Mouse (Mus musculus) naive thymus-derived CD4-positive, alpha-beta T cell, adult 2 months (primary cell): ENCODE data around the gene Eif3k.

ENCODE experiments used
- DNase-seq: peaks from one replicate; pipeline ENCODE4 v3.0.0-alpha.2; 2011; ENCODE audit warnings: low read depth

Gene Eif3k

DNA sequence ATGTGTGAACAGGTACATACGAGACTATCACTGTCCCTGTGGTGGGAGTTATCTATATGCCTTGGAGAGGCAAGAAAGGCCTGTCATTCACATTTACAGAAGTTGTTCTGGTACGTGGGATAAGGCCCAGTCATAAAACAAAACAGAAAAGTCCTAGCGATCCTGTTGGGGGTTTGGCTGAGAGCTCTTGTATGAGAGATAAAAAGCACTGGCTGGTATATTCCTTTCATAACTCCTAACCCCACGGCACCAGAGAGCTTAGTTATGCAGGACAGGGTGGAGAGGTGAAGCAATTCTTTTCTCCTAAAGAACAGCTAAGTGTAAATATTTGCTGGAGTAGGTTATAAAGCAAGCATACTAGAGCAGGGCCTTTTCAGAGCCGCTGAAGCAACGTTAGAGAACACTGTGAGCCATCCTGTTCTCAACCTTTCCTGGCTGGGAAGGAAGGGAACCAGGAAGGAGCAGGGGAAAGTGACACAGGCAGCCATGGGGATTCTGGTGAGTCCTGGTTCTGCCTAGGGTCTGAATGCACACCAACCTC, 22.1 kb downstream of the Eif3k start:
- DNase-seq = no peak

DNA sequence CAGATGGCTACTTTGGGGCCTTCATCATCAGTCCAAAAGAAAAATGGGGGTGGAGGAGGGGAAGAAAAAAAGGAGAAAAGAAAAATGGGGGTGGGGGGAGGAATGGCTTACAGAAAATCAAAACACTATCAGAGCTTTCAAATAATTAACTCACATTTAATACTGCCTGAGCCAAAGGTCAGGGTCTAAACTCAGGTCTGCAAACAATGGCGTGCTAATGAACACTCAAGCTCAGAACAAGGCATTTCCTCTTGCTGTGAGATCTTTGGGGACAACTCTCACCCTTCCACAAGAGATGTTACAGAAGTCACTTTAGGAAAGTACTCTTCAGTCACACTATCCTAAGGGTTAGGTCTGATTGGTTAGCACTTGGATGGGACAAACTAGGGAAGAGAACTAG, 22.9 kb downstream of the Eif3k start:
- DNase-seq = no peak

DNA sequence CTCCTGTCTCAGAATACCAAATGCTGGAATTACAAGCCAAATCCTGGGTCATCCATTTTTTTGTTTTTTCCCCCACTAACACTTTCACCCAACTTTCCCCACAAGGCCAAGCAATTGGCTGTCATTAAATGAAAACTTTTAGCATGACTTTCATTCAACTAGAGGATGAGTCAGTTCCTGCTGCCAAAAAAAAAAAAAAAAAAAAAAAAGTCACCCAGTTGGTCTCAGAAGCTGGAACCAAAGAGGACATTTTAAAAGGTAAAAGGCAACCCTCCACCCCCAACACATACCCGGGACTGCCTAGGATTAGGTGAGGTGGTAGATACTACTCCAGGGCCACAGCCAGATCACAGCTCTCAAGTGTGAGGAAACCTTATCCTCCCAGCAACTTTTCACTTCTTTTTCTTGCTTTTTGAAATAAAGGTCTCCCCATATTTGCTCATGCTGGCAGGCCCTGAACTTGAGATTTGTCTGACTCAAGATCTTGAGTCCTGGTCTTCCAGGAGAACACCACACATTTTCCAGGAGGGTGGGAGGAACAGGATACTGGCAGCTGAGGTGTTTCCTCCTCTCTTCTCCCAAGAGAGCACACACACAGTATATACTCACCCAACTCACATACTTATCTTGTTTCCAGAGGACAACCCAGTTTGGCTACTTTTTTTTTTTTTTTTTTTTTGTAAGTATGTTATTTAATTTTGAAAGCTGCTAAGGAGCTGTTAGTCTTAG, 23.5 kb downstream of the Eif3k start:
- DNase-seq = no peak

DNA sequence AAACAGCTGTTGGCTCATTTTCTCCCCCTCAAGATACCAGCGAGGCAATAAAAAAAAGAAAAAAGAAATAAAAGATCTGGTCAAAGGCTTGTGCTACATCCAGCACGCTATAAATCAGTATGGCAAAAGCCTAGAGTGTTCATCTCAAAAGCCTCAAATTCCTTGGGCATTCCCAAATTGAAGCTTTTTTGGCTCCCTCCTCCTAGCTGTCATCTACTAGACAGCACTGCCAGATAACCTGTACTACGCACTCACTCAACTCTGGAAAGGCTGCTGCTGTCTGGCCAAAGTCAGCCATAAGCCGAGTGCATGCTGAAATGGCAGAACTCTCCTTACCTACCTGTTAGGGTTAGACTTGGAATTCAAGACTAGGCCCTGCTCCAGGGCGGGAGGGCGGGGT, 24.4 kb downstream of the Eif3k start:
- no peak for DNase-seq

DNA sequence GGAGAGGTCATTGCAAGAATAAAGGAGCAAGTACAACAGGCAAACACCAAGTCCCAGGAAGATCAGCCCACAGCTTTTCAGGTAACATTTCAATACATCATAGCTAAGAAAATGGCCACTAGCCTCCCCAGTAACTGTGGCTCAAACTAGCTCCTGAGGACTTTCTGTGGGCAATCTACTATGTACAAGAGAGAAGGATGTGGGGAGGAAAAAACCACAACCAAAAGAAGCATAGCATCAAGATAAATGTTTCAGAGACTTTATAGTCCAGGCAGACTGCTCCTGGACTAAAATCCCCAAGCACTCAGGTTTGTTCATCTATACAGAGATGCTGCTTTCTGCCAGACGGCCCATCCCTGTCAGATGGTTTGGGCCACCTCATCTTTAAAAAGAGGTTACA, 25.4 kb downstream of the Eif3k start:
- DNase-seq = peak; percentile 50

DNA sequence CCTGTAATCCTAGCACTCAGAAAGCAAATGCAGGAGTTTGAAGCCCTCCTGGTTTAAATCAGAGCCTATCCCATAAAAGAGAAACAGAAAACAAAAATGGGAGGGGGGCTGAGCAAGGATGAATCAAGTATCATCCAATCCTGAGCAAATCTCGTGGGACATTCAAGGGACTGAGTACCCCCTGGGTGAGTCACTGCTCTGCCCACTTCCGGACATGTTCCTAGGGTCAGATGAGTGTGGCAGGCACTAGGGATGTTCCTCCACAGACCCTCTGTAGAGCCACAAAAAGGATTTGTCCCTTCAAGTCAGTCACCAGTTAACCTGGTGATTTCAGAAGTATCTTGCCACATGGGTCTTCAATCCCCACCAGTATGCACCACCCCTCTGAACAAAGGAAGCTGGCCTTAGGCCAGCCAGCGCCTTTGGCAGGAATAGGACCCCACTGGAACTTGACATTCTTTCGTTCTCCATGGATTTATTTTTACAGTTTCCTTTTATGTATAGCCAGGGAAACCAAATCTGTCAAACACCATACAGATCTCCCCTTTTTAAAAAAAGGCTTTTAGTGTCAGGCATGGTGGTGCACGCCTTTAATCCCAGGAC, 26.3 kb downstream of the Eif3k start:
- no peak for DNase-seq

DNA sequence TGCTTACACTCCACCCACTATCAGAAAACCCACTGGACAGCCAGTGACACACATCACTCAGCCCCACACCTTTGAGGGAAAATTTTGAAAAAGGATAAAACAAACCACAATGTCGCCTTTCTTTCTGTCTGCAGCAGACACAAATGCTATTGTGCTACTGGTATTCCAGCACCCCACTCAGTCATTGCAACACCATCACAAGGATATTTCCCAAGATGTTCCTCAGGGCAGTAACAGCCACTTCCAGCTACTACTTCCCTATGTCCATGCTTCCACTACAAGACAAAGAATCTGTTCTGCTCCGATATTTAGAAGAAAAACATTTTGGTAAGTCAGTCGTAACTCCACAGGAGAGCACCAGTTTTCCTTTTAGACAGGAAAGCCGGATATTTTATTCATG, 26.9 kb downstream of the Eif3k start:
- no peak for DNase-seq

DNA sequence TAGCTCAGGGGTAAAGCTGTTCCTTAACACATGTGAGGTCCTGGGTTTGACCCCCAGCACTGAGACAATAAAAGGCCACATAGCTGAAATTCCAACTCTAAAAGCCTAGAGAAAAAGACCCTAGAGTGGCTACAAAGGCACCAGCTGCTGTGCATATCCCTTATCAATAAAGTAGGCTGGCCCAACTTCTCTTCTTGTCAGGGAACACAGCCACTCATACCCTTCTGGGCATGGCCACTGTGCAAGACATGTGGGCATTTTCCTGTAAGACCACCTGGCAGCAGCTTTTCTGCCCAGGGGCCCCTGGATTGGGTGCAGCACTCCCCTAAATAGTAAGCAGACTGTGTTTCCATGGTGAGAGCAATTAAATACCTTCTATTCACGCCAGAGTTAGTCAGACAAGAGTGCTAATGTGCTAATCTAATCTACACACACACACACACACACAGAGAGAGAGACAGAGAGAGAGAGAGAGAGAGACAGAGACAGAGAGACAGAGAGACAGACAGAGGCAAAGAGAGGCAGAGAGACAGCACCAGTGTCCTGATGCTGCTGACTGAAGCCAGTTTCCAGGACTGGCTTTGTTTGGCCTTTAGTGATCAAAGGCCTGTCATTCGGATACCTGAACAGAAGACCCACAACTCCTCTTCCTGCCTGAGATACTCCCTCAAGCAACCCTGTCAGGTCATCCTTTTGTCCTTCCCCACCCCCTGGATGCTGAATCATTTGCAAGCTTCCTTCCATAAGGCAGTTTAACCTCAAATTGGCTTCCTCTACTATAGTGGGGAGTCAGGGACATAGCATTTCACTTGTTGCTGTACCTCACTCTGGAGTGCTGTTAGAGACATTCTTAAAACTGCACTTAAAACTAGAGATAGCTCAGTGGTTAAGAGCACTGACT, 27.9 kb downstream of the Eif3k start:
- DNase-seq = no peak

DNA sequence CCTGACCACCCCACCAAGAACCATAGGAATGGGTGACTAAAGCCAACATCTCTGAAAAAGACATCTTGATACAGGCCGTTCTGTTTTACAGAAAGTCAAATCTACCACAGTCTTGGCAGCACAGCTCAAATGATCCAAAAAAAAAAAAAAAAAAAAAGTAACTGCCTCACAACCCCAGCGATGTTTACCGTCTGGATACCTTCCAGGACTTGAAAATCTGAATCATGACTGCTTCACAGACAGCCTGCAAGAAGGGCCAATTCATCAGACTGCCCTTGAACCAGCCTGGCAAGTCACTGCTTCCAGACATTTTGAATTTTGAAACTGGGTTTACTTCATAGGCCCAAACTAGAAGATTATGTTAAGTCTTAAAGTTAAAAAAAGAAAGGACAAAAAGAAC, 28.9 kb downstream of the Eif3k start:
- no peak for DNase-seq

DNA sequence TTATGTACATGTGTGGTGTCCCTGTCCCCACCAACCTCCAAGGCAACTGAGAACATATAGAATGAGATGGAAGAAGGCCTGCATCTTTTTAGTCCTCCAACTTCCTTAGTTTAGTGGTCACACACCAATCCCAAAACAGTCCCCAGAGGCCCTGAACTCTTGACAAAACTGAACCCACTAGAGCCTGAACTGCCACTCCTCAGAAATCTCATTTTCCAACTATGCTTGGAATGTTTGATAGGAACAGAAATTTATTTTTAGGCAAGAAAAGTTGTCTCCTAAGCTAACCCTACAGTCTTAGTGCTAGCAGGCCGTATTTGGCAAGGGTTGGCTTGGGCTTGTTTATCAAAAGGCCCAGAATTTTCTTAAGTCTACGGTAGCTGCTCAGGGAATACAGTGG, 29.9 kb downstream of the Eif3k start:
- no peak for DNase-seq

DNA sequence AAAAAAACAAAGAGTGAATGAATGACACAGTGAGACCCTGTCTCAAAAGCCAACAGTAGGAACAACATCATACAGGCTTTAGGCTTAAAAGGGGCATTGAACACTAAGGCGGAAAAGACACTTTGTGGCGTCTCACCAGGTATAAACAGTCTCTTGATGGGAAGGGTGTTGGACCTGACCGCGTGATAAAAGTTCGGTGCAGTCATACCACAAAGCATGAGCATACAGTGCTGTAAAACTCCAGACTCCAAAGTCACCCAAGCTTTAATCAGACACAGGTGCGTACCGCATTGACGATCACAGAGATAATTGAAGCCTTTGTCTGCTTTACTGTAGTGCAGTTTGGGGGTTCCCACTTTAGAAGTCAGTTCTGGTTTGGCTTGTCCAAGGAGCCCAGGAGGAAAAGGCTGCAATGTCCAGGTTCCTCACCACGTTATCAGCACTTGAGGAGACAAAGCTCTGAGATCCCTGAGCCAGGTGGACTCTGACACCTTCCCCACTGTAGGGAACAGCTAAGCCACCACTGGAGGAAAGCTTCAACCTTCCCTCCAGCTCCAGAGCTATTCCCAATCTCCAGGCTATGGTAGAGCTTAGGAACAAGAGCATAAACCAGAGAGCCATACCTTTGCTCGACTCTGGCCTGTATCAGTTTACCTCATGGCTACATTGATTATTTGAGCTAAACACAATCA, 31.2 kb downstream of the Eif3k start:
- no peak for DNase-seq

DNA sequence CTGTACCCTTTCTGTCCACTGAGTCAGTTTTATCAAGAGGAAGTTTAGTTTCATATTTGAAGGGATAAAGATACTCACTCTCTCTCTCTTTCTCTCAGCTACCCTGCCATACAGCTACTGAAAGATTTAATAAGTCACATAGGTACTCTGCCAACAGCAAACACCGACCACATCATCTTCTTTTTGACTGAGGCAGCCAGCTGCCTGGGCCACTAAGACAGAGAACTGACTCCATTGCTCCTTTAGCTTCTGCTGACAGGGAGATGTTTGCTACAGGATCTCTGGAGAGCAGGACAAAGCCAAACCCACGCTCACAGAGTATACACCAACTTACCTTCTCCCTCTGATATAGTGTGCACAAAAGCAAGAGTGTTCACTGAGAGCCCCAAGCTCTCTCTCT, 32.4 kb downstream of the Eif3k start:
- no peak for DNase-seq

DNA sequence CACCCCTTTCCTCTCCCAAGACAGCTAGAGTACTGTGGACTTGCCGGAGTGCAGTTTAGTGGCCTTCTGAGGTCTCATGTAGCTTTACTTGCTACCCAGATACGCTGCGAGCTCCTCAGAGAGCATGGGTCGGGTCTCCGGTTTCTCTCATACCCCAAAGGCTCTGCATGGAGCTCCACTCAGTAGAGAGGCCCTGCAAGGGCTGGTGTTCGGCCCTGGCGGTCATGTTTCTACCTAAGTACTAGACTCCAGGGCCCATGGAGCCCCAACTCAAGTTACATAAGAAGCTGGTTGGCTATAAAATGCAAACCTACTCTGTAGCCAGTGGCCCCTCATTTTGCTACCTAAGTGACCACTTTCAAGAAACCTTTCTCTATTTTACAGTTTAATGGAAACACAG, 32.9 kb downstream of the Eif3k start:
- no peak for DNase-seq

DNA sequence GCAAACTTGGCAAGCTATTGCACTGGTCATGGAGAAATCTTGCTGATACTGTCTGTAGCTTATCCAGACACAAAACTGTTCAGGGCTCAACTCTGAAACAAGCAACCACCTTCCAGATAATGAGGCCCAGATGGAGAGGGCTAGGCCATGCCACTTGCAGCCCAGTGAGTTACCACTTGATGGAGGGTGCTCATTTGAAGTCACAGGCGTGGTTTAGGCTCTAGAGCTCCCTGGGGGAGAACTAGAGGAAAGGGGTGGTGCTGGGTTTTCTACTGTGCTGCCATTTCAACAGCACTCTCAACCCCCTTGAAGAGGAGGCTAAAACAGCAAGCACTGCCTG, 35.4 kb downstream of the Eif3k start:
- DNase-seq = no peak

DNA sequence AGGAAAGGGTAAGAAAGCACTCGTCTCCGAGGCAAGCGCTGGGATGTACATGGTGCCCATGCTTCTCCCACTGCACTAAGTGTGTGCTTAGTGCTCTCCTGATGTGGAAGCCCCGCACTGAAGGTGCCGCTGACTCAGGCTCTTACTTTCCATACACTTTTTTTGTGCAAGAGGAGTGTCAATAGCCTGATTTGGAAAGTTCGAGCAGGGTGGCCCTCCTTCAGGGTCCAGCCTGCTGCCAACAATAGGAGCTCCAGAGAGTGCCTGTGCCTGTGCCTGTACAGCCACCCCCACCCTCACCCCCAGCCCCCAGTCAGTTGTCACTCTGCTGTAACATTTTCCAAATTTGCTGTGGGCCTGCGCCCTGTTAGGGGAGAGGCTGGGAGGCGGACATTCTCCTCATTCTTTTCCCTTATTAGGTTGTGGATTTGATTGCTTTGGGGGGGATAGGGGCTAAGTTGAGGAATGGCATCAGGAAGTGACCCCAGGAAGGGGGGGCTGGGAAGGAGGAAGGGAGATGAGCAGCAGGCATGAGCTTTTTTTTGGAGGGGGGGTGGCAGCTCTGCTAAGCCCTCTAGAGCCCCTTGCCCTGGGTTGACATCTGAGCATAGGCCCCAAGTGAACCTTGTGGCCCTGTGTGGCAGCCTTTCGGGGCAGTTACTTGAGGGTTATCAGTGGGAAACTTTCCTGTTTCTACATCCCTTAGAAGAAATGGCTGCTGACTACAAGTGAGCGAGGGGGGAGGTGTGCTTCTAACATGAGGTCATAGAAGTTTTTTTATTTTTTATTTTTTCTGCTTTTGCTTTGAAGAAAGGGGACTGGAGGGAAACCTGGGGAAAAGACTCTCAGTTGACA, 36.0 kb downstream of the Eif3k start:
- DNase-seq = no peak

DNA sequence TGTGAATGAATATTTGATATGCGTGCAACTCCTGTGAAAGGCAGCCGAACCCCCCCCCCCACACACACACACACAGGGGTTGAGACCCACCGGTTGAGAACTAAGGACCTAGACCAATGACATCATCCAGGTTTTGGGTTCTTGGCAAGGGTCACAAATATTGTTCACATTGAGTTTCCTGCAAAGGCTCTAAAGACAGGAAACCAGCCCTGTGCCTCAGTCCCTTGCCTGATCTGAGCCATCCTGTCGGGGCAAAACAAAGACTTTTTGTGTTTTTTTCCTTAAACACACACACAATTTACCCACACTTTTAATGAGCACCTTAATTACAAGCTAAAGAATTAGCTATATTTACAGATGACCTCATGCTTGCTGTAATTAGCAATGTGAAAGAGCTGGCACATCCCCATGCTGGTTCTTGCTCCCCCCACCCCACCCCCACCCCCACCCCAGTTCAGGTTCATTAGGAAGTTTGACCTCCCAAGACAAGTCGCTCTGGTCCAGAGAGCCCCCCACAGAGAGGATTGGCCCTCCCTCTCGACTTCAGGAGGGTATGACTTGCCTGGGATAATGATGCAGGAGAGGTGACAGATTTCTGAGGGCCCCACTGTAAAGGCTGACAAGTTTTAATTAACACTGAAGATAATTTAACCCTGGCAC, 36.8 kb downstream of the Eif3k start:
- DNase-seq = peak; percentile 54

DNA sequence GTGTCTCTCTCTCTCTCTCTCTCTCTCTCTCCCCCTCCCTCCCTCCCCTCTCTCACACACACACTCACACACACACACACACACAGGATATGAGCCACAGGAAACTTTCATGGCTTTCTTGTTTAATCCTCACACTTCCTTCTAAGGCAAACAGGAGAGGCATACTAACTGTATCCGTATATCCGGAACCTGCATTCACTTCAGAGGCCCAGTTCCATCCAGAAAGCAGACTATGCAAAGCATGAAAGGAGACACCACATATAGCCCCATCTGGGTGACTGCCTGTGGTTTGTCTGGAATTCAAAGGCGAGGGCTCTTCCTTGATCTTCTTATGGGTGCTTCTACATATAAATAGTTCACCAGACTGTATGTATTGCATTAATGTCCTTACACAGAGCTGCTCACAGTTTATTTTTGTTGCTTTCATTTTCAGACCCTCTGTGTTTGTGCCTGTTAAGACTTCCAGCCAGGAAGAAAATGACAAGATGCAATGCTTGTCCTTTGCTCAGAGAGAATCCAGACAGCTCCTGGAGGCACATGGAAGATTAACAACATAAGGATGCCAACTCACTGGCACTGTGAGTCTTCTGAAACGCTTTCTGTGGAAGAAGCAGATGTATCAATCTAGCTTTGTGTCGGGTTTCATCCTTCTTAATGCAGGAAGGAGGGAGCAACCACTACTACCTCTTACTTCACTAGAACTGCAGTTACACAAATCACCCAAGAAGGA, 38.0 kb downstream of the Eif3k start:
- DNase-seq = peak; percentile 66

DNA sequence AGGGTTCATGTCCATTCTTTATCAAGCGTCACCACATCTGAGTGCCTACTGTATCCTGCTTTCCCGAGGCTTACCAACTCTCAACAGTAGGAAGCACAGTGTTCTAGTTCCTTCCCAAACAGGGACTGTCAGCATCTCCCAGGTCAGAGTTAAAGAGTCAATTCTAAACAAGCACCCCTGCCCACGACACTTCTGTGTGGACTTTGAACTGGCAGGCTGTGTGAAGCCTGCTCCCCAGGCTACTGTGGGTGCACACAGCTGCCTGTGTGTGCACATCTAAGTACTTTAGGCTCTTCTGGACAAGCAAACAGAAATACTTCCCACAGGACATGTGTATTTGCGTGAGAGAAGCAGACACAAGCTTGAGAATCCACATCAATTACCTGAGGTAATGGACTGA, 40.1 kb downstream of the Eif3k start:
- DNase-seq = no peak

DNA sequence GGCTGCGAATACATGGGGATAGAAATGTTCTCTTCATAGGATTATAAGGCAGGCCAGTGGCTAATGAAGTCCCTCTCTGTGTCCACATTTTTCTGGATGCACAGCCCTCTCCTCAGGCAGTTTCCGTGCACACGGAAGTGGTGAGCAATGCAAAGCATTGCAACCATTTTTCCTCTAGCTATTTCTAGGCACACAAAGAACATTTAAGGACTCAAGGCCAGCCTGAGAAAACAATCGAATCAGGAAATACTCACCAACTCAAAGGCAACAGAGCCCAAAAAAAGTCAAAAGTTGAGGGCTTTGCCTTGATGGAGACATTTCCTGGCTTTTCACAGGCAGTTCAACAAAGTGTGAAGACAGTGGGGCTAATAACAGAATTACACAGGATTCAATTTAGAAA, 40.5 kb downstream of the Eif3k start:
- no peak for DNase-seq
